Mouse (Mus musculus) lung, adult 2 months (tissue): ENCODE measurements around the gene Ift43.

ENCODE experiments used
- CTCF ChIP-seq: fragments of 200-500 bp; IDR thresholded peaks from 2 replicates; pipeline ENCODE4 v1.5.1; 2011; ENCODE audit warnings: mild to moderate bottlenecking, low read length, control low read depth; ENCODE audit not compliant: insufficient read depth
- POLR2A ChIP-seq: fragments of 200-500 bp; IDR thresholded peaks from 2 replicates; pipeline ENCODE4 v1.6.1; 2011; ENCODE audit warnings: low read depth, mild to moderate bottlenecking, control low read depth, low read length, borderline replicate concordance; ENCODE audit errors: extremely low read depth

GRCm38 (mm10) chr12:86085873-86086272, 3.5 kb downstream of the Ift43 start:
- TF ChIP-seq CTCF (no peak), POLR2A (no peak)
